Mouse (Mus musculus) midbrain, embryonic 16.5 days (tissue): Measurements from ENCODE around the gene Lipt2. TPM values are rescaled to one million over a fixed set of nuclear protein-coding genes. Genes with fewer than 3 reads are reported as not detected.

Experiments used
- ATAC-seq: fragments of 200-750 bp; cut with Nextera tagmentation; 2 replicates; pipeline ENCODE4 v1.8.0; 2017; ENCODE audit warnings: moderate TSS enrichment
- H3K27ac ChIP-seq: fragments of 300-500 bp; sonication (generic); 2 replicates; pipeline ENCODE4 v1.5.1; 2014; ENCODE audit warnings: mild to moderate bottlenecking, low read length, mixed read lengths
- H3K27me3 ChIP-seq: fragments of 300-500 bp; sonication (generic); 2 replicates; pipeline ENCODE4 v1.6.1; 2014; ENCODE audit warnings: low read depth, low read length, mixed read lengths; ENCODE audit not compliant: control insufficient read depth, insufficient read depth
- H3K36me3 ChIP-seq: fragments of 300-500 bp; sonication (generic); 2 replicates; pipeline ENCODE4 v1.6.1; 2014; ENCODE audit warnings: mild to moderate bottlenecking, low read length, moderate library complexity, mixed read lengths; ENCODE audit not compliant: control insufficient read depth, insufficient read depth
- H3K4me1 ChIP-seq: fragments of 300-500 bp; sonication (generic); 2 replicates; pipeline ENCODE4 v1.6.1; 2014; ENCODE audit warnings: mild to moderate bottlenecking, low read length, mixed read lengths; ENCODE audit not compliant: control insufficient read depth, insufficient read depth
- H3K4me2 ChIP-seq: fragments of 300-500 bp; sonication (generic); 2 replicates; pipeline ENCODE4 v1.6.1; 2014; ENCODE audit warnings: mild to moderate bottlenecking, low read length, mixed read lengths
- H3K4me3 ChIP-seq: fragments of 300-500 bp; sonication (generic); 2 replicates; pipeline ENCODE4 v1.5.1; 2014; ENCODE audit warnings: low read depth, mild to moderate bottlenecking, low read length, moderate library complexity, mixed read lengths
- H3K9ac ChIP-seq: fragments of 300-500 bp; sonication (generic); 2 replicates; pipeline ENCODE4 v1.6.1; 2014; ENCODE audit warnings: low read depth, low read length, mixed read lengths
- H3K9me3 ChIP-seq: fragments of 300-500 bp; sonication (generic); replicated peaks from 2 replicates; pipeline ENCODE4 v1.6.1; 2014; ENCODE audit warnings: mild to moderate bottlenecking, low read length, mixed read lengths; ENCODE audit not compliant: control insufficient read depth, poor library complexity, severe bottlenecking
- WGBS: fragments of 180-500 bp; shearing (Covaris S2); extraction: QIAGEN DNeasy Blood & Tissue Kit; methylation state at CpG from one replicate; pipeline ENCODE4 v1.1.7; 2014; 5-methylcytosine and 5-hydroxymethylcytosine counted together
- polyA plus RNA-seq: library from polyadenylated mRNA; unstranded; fragments of >200 nt; fragmentation: Nextera tagmentation; extraction: Ambion mirVana; gene quantifications from 2 replicates; pipeline ENCODE4 v1.2.1, GENCODE M21; 2015

Lipt2 gene
- polyA plus RNA-seq, 1 experiment from 2014 or later = 15.4 TPM

DNA sequence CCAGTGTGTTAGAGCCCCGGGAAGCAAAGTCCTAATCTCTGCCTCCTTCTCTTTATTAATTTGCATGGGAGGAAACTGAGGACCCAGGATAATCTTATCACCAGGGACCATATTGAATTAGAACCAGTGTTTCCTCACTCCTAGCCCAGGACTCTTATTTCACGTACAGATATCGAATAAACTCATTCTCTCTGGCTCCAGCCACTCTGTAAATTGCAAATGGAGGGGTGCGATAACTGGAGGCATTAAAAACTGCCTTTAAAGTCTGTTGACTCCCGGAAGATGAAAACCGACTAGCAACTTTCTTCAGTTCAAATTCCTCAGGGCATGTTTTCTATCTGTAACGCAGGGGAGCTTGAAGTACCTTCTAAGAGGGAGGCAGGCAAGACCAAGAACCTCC is 20.3 kb downstream of the Lipt2 start:
- Histone ChIP-seq H3K9me3 (no peaks in the 10 kb centered on the region), H3K4me3 (no peak overlapping the region), H3K27ac (no peak overlapping the region), H3K27me3 (peaks cover 15% of the 10 kb centered on the region), H3K36me3 (no peaks in the 10 kb centered on the region), H3K9ac (no peak overlapping the region), H3K4me1 (peaks cover 10% of the 10 kb centered on the region; the same call in 1 of the 2 replicates), H3K4me2 (no peak overlapping the region)
- 60% methylated on average over 7 of the region's 7 CpGs for WGBS
- no peak for ATAC-seq

DNA sequence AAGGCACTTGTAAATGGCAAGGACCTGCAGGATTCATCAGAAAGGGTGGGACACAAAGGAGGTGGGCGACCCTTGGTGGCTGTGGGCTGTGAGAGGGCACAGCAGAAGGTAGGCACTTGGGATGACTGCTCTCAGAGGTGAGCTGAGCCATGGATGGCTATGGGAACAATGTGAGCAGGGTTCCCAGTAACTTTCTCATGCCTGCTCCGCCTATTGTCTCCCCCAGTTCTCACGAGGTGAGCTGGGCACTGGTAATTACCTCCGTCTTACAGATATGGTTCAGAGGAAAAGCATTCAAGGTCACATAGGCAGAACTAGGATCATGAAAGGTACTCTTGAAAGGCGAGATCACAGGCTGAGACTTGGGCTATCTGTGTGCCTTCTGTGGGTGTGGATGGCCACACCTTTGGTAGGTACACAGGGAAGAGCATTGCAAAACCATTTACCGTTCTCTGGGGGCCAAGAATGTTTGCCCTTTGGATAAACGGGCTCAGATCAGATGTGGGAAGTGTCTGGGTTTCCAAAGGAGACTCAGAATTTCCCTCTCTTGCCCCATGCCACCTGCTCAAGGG is 20.8 kb downstream of the Lipt2 start:
- Histone ChIP-seq H3K36me3 (no peaks in the 10 kb centered on the region), H3K4me2 (no peak overlapping the region), H3K4me3 (no peak overlapping the region), H3K4me1 (peaks cover 10% of the 10 kb centered on the region; the same call in 1 of the 2 replicates), H3K9me3 (no peaks in the 10 kb centered on the region), H3K27ac (no peak overlapping the region), H3K27me3 (peaks cover 15% of the 10 kb centered on the region), H3K9ac (no peak overlapping the region)
- 74% methylated on average over 7 of the region's 7 CpGs for WGBS
- no peak for ATAC-seq

DNA sequence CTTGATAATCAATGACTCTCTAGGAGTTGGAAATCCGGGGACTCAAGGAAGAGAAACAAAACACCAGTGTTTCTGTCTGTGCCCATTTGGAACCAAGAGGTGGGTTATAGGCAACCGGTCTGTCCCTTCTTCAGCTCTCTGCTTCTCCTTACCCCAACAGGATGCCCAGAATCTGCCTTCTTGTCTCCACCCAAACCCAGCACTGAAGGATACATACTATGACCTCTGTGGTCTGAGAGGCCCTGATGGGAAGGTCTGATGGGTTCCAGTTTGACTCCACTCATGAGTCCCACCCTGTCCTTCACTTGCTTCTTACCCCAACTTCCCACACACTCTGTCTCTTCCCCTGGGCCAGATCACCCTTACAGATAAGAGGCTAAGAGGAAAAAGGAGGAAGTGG is 22.1 kb downstream of the Lipt2 start:
- no peak for ATAC-seq
- WGBS = 86% methylated on average over 2 of the region's 2 CpGs
- Histone ChIP-seq H3K36me3 (no peaks in the 10 kb centered on the region), H3K27me3 (peaks cover 15% of the 10 kb centered on the region), H3K4me2 (no peak overlapping the region), H3K4me1 (peaks cover 10% of the 10 kb centered on the region; the same call in 1 of the 2 replicates), H3K4me3 (no peak overlapping the region), H3K9ac (no peak overlapping the region), H3K9me3 (no peaks in the 10 kb centered on the region), H3K27ac (no peak overlapping the region)

GRCm38 (mm10) chr7:100181614-100182013 is 22.5 kb downstream of the Lipt2 start:
- Histone ChIP-seq H3K27me3 (peaks cover 15% of the 10 kb centered on the region), H3K27ac (no peak overlapping the region), H3K36me3 (no peaks in the 10 kb centered on the region), H3K9me3 (no peaks in the 10 kb centered on the region), H3K4me1 (peaks cover 10% of the 10 kb centered on the region; the same call in 1 of the 2 replicates), H3K4me2 (no peak overlapping the region), H3K9ac (no peak overlapping the region), H3K4me3 (no peak overlapping the region)
- no peak for ATAC-seq
- 80% methylated on average over 3 of the region's 3 CpGs for WGBS

DNA sequence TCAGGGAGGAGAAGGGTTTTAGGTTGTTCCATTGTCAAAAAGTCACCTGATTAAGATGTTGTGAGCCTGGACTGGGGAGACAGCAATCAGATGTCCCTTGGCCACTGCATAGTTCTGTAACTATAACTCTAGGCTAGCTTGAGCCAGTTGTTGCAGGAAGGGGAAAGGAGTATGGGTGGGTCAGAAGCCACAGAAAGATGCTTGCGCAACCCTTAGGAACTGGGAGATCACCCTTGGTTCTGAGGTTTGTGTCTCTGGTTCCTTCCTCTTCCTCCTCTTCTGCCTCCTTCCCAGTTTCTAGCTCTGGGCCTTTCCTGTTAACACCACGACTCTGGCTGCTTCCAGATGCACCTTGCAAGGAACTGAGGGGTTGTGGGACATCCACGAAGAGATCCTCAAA is 23.3 kb downstream of the Lipt2 start:
- H3K4me1 ChIP-seq = peaks cover 10% of the 10 kb centered on the region; the same call in 1 of the 2 replicates
- no peaks in the 10 kb centered on the region for H3K36me3 ChIP-seq
- no peak for ATAC-seq
- no peak overlapping the region for H3K9ac ChIP-seq
- no peaks in the 10 kb centered on the region for H3K9me3 ChIP-seq
- 80% methylated on average over 3 of the region's 3 CpGs for WGBS
- no peak overlapping the region for H3K4me3 ChIP-seq
- H3K27ac ChIP-seq = no peak overlapping the region
- H3K4me2 ChIP-seq = no peak overlapping the region
- peaks cover 13% of the 10 kb centered on the region for H3K27me3 ChIP-seq

DNA sequence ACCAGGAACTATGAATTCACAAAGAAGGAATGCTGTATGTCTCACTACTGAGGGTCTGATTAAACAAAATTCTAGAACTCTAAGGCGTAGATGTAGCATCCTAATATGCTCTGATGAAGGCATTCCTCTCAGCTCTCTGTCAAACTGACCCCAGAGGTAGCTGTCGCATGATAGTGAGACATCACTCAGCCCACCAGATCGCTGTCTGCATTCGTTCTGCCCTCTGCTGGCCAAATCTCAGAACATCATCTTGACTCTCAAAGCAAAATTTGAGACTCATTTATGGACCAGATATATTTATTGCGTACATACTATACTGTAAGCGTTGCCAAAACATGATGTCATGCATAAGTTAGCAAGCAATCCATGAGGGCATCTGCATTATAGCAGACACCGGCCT is 28.5 kb downstream of the Lipt2 start:
- H3K9me3 ChIP-seq = no peaks in the 10 kb centered on the region
- 25% methylated on average over 7 of the region's 7 CpGs for WGBS
- 0 out of 2 replicates have a peak, but pooled peaks have one; percentile 36 for ATAC-seq

GRCm38 (mm10) chr7:100190167-100190566 is 31.1 kb downstream of the Lipt2 start:
- H3K9me3 ChIP-seq = no peaks in the 10 kb centered on the region
- H3K9ac ChIP-seq = no peak overlapping the region
- no peaks in the 10 kb centered on the region for H3K27me3 ChIP-seq
- H3K36me3 ChIP-seq = no peaks in the 10 kb centered on the region
- ATAC-seq = no peak
- no peak overlapping the region for H3K4me3 ChIP-seq
- 31% methylated on average over 4 of the region's 4 CpGs for WGBS
- H3K27ac ChIP-seq = no peak overlapping the region
- H3K4me1 ChIP-seq = 0 out of 2 replicates have a peak, but pooled peaks cover 2% of the 10 kb centered on the region
- no peak overlapping the region for H3K4me2 ChIP-seq

More for the DNA sequence above, 28.5 kb downstream of the Lipt2 start:
- Histone ChIP-seq H3K36me3 (no peaks in the 10 kb centered on the region), H3K4me2 (no peak overlapping the region), H3K4me3 (no peak overlapping the region), H3K9ac (no peak overlapping the region), H3K27me3 (no peaks in the 10 kb centered on the region), H3K4me1 (0 out of 2 replicates have a peak, but pooled peaks cover 2% of the 10 kb centered on the region), H3K27ac (no peak overlapping the region)

DNA sequence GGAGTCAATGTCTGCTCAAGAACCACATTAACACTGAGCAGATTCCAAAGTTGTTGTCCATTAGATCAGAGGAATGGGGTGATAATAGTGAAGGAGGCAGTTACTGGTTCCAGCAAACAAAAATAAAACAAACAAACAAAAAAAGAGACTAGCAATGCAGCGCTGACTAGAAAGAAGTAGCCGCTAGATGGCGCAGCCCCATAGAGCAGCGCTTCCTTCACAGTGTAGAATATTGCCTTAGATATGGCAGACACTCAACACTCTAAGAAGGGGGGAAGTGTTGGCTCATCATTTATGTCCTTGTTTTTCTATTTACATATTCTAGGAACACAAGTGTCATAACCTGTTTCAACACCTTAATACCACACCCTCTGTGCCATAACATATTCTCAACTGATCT is 31.7 kb downstream of the Lipt2 start:
- H3K9ac ChIP-seq = no peak overlapping the region
- no peaks in the 10 kb centered on the region for H3K9me3 ChIP-seq
- 4% methylated on average over 4 of the region's 4 CpGs for WGBS
- H3K27ac ChIP-seq = no peak overlapping the region
- no peaks in the 10 kb centered on the region for H3K27me3 ChIP-seq
- H3K4me3 ChIP-seq = no peak overlapping the region
- peak; percentile 82; the same call in 1 of the 2 replicates for ATAC-seq
- H3K36me3 ChIP-seq = no peaks in the 10 kb centered on the region
- H3K4me1 ChIP-seq = 0 out of 2 replicates have a peak, but pooled peaks cover 2% of the 10 kb centered on the region
- no peak overlapping the region for H3K4me2 ChIP-seq

GRCm38 (mm10) chr7:100201191-100201590 is 42.1 kb downstream of the Lipt2 start:
- no peak overlapping the region for H3K4me3 ChIP-seq
- no peaks in the 10 kb centered on the region for H3K27me3 ChIP-seq
- H3K4me1 ChIP-seq = no peaks in the 10 kb centered on the region
- no peaks in the 10 kb centered on the region for H3K36me3 ChIP-seq
- no peak overlapping the region for H3K4me2 ChIP-seq
- no peak overlapping the region for H3K27ac ChIP-seq
- ATAC-seq = no peak
- WGBS = 88% methylated on average over 3 of the region's 3 CpGs
- no peaks in the 10 kb centered on the region for H3K9me3 ChIP-seq
- H3K9ac ChIP-seq = no peak overlapping the region
